Mouse (Mus musculus) layer of hippocampus, adult 11-12 months (tissue): ENCODE results near the gene Agap1.

Source experiments
- DNase-seq: peaks from one replicate; pipeline ENCODE4 v3.0.0; 2022; ENCODE audit warnings: low spot score

Gene Agap1

GRCm38 (mm10) chr1:89544094-89544493 lies 89.5 kb downstream of the Agap1 start:
- DNase-seq, result no peak

- no peak for DNase-seq
Measured at GRCm38 (mm10) chr1:89545099-89545498, 90.5 kb downstream of the Agap1 start.

- no peak for DNase-seq
Measured at GRCm38 (mm10) chr1:89547525-89548504, 93.2 kb downstream of the Agap1 start.

DNA sequence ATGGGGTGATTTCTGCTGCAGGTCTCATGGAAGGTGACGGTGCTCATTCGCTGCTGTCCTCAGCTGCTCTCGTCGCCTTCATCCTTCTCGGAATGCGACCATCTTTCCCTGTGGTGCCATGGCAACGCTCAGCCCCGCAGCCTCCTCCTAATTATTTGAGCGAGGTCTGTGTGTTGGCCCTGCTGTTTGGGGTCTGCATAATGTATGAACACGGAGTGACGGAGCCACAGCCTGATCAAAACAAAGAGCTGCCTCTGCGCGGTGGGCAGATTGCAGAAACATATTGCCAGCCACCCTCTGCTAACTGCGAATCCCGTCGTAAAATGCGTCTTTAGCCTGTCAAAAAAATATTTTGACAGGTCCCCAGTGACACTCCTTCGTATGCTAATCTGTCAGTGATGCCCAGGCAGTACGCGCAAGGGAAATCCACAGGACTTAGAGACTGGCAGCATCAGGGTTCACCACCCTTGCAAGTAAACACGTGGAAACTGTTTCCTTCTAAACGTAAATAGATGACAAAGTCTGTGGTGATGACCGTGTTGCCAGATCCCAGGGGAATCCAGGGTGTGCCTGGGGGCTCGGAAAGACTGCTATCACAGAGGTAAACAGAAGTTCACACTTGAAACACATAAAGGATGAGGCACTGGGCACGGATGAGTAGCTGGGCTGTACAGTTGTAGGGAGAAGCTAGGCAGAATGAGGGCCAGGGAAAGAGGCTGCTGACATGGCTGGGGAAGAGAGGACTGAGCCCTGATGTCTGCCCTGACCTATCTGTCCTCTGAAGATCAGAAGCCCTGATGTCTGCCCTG lies 95.7 kb downstream of the Agap1 start:
- peak; percentile 41 for DNase-seq

- DNase-seq, result no peak
Measured at GRCm38 (mm10) chr1:89552470-89552869, 97.9 kb downstream of the Agap1 start.

- DNase-seq, result no peak
Measured at GRCm38 (mm10) chr1:89553791-89554190, 99.2 kb downstream of the Agap1 start.

DNA sequence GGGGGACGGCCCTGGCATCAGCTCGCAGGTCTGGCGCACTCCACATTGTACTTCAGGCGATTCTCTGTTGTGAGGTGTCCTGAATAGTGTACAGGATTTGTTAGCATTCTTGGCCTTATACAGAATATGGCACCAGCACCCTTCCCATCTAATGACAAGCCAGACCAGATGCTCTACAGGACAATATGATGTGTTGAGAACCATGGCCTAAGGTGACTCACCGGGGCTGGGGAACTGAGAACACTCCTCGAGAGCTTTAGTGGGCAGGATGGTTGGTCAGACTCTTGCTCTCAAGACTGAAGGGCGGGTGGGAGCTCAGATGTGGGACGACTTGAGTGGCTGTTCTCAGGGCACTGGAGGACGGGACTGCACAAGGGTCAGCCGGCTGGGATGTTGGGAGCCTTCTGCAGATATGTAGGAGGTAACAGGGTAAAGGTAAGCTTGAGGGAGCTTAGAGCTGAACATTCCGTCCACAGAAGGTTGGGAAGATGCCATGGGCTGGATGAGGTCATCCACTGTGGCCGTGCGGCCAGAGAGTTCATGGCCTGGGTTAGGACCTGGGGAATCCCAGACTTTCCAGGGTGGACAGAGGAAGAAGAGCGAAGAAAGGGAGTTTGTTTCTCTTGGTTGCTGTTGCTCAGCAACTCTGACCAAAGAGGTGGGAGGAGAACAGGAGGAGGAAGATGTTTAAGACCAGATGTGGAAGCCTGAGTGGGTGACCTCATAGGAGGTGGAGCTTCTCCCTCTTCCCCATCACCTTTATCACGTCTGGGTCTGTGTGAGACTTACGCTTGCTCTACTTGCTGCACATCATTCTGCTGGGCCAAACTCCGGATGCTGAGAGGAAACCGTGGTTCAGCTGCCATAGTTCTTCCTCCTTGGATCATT lies 100.6 kb downstream of the Agap1 start:
- DNase-seq, result no peak

- DNase-seq, result no peak
Measured at GRCm38 (mm10) chr1:89556006-89556405, 101.4 kb downstream of the Agap1 start.

DNA sequence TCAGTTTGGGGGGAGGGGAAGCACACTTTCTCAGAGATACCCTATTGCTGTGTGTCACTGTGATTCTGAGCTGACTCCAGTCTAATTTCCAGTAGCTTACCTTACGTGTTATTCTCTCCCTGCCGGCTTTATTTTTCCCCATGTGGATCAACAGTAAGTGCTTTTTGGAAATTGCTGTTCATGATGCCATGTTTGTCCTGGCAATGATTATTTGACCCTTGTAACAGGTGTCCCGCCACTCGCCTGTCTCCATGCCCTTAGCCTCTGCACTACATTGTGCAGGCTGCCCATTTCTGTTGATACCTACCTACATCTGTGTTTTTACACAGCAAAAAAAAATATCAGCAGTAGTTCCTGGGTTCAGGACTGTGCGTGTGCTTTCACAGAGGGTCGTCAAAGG lies 102.8 kb downstream of the Agap1 start:
- no peak for DNase-seq

DNA sequence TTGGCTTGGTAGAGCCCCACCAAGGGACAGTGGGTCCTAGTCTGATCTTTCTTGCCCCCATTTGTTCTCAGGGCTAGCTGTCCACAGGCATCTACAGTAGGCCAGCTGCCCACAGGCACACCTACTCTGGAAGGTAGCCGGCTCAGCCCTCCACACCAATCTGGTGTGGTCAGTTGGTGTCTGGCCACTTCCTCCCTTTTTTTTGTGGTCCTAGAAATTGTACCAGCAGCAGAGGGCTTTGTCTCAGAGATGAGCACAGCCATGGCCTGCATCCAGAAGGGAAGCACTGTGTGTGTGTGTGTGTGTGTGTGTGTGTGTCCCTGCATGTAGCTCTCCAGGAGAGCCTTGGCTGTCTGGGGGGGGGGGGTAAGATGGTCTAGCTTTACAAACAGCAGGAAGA lies 103.5 kb downstream of the Agap1 start:
- no peak for DNase-seq

DNA sequence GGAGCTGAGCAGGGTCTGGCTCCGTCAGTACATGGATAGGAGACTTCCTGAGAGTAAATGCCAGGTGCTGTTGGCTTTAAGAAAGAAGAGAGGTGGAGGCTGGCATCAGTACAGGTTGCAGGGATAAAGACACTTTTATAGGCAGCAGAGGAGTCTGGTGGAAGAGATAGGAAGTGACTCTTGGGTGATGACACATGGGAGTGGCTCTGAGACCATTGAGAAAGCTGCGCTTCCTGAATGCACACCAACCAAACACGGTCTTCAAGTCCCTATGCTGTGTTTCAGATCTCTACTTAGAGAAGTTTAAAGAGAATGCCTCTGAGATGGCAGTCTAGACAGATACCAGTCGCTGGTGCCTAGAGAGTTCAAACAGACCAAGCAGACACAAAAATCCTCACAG lies 108.8 kb downstream of the Agap1 start:
- no peak for DNase-seq

GRCm38 (mm10) chr1:89566578-89567488 lies 112.2 kb downstream of the Agap1 start:
- DNase-seq, result no peak

- no peak for DNase-seq
Measured at GRCm38 (mm10) chr1:89568546-89569405, 114.2 kb downstream of the Agap1 start.

- no peak for DNase-seq
Measured at GRCm38 (mm10) chr1:89570522-89571299, 116.1 kb downstream of the Agap1 start.

- no peak for DNase-seq
Measured at GRCm38 (mm10) chr1:89573486-89573885, 118.9 kb downstream of the Agap1 start.

- no peak for DNase-seq
Measured at GRCm38 (mm10) chr1:89574941-89575890, 120.6 kb downstream of the Agap1 start.

DNA sequence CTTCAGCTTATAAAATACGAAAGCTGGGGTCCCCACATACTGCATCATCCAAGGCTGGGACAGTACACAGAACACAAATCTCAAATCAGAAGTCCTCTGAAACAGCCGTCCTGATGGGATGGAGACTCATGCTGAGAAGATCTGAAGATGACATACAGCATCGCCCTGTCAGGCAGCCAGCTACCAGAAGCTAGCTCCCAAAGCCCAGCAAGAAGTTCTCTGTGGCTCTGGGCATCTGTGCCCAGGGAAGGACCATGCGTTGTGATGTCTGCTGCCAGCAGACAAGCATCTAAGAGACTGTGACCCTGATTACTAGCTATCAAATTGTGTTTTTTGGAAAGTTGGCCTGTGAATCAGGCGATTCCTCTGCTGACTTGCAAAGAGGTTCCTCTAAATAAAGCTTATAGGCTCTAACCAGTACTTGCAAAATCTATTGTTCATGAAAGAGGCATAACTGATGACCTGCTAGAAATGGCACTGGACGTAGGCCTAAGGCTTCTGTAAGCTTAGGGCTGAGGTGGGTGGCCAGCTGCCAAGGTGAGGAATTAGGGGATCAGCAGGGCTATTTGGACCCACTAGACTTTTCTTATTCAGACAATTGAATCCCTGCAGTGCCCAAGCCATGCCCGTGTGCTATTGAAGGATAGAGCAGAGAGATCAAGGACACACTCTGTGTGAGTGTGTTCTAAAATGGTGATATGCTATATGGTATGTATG lies 121.7 kb downstream of the Agap1 start:
- DNase-seq, result no peak
